Mouse (Mus musculus): ENCODE measurements at regions not wholly inside any gene's neighbourhood (a gene's known extent, or its start where the extent isn't known, plus 50 kb on each side); places are given as distances from the start of the nearest gene placed in this dataset.
A peak's percentile ranks its signal among the peaks of the same experiment; 100 is the strongest.

DNA sequence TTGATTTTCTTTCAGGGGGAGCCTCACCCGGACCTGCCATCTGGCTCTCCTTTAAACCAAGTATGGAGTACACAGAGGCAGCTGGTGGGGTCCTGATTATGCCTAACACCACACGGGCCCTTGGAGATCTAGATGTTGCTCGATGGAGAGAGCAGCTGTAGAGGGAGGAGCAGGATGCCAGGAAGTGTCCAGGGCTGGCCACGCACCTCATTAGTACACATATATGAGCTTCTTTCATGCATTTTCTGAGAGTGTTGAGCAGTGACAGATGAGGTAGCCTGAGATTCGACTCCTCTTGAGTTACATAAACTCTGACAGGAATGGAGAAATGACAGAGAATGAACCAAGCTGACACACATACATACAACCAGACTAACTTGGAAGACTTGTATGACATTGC is 136.1 kb downstream of the Spata18 start:
- no peak overlapping the region for H3K4me2 ChIP-seq (replicated peaks; ENCODE audit: low read depth, low read length)
- H3K36me3 ChIP-seq (ENCODE audit: insufficient read depth, low read length) = no peaks in the 10 kb centered on the region
- ATAC-seq (ENCODE audit: low FRiP score, low TSS enrichment) = no peak
- H3K9me3 ChIP-seq (ENCODE audit: low read length) = no peaks in the 10 kb centered on the region
- H3K4me1 ChIP-seq (ENCODE audit: insufficient read depth, low read length) = peaks cover 7% of the 10 kb centered on the region
- H3K4me3 ChIP-seq (ENCODE audit: low read length) = no peak overlapping the region
- no peaks in the 10 kb centered on the region for H3K27me3 ChIP-seq (ENCODE audit: insufficient read depth, low read length)
- 79% methylated on average over 5 of the region's 5 CpGs for WGBS
- H3K9ac ChIP-seq (replicated peaks; ENCODE audit: low read length) = no peak overlapping the region
- no peak overlapping the region for H3K27ac ChIP-seq (ENCODE audit: low read length)

DNA sequence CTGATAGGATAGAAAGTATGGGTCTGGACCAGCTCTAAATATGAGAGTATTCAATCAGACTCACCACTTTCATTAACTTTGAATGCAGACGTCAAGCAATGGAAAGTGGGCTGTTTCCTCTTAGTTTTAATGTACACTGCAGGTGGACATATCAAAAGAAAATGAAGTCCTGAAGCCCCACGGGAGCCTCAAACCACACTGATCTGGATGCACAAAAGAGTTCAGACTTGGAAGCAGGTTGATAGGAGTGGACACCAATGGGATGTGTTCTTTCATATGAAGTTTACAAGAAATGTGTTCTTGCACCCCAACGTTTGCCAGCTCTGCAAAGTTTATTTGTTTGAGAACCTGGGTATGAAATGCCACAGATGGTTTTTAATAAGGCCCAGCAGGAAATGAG is 141.0 kb downstream of the Spata18 start:
- Histone ChIP-seq H3K27me3 (ENCODE audit: insufficient read depth, low read length) (no peaks in the 10 kb centered on the region), H3K27ac (ENCODE audit: low read length) (no peak overlapping the region), H3K9ac (replicated peaks; ENCODE audit: low read length) (no peak overlapping the region), H3K4me3 (ENCODE audit: low read length) (no peak overlapping the region), H3K36me3 (ENCODE audit: insufficient read depth, low read length) (no peaks in the 10 kb centered on the region), H3K4me1 (ENCODE audit: insufficient read depth, low read length) (no peaks in the 10 kb centered on the region), H3K9me3 (ENCODE audit: low read length) (no peaks in the 10 kb centered on the region), H3K4me2 (replicated peaks; ENCODE audit: low read depth, low read length) (no peak overlapping the region)
- ATAC-seq (ENCODE audit: low FRiP score, low TSS enrichment) = no peak
- 80% methylated on average over 3 of the region's 3 CpGs for WGBS

DNA sequence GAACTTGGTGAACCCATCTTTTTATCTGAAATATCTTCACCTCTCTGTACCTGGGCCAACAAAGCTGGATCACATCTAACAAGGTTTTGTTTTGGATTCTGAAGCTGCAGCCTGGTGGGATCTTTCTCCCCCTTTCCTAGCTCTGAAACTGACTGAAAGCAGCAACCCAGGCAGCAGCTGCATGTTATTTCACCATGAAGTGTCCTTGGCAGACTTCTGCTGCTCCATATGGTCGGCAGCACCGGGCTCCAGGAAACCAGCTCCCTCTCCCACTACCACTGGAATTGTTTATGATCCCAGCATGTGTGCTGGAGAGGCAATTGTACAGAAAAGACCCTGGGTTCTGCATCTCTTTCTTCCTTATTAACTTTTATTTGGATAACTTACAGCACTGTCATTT is 145.0 kb downstream of the Spata18 start:
- no peak overlapping the region; the same call in 1 of the 2 replicates for H3K27ac ChIP-seq (ENCODE audit: low read length)
- no peak overlapping the region for H3K9ac ChIP-seq (replicated peaks; ENCODE audit: low read length)
- H3K4me1 ChIP-seq (ENCODE audit: insufficient read depth, low read length) = no peaks in the 10 kb centered on the region
- H3K4me2 ChIP-seq (replicated peaks; ENCODE audit: low read depth, low read length) = no peak overlapping the region
- H3K27me3 ChIP-seq (ENCODE audit: insufficient read depth, low read length) = no peaks in the 10 kb centered on the region
- H3K4me3 ChIP-seq (ENCODE audit: low read length) = no peak overlapping the region
- H3K36me3 ChIP-seq (ENCODE audit: insufficient read depth, low read length) = no peaks in the 10 kb centered on the region
- WGBS = 30% methylated on average over 2 of the region's 2 CpGs
- ATAC-seq (ENCODE audit: low FRiP score, low TSS enrichment) = no peak
- no peaks in the 10 kb centered on the region for H3K9me3 ChIP-seq (ENCODE audit: low read length)

DNA sequence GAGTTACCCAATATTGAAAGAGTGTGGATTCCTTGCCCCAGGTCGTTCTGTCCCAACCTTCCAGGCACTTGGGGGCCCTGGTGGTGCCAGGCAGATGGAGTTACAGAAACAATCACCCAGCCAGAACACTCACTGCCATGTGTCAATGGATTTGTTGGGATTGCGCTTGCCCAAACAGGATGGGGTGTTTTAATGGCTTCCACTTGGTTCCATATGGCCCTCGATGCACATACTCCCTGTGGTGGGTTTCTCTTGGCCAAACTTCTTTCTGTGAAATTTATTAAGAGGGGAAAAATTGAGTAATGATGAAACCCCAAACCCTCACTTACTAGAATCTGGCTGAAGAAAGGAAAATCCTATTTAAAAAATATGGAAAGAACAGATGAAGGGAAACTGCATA is 146.8 kb downstream of the Spata18 start:
- no peaks in the 10 kb centered on the region for H3K27me3 ChIP-seq (ENCODE audit: insufficient read depth, low read length)
- 80% methylated on average over 3 of the region's 3 CpGs for WGBS
- H3K36me3 ChIP-seq (ENCODE audit: insufficient read depth, low read length) = no peaks in the 10 kb centered on the region
- H3K27ac ChIP-seq (ENCODE audit: low read length) = no peak overlapping the region
- no peak overlapping the region for H3K4me2 ChIP-seq (replicated peaks; ENCODE audit: low read depth, low read length)
- no peak overlapping the region for H3K9ac ChIP-seq (replicated peaks; ENCODE audit: low read length)
- H3K4me3 ChIP-seq (ENCODE audit: low read length) = no peak overlapping the region
- no peaks in the 10 kb centered on the region for H3K4me1 ChIP-seq (ENCODE audit: insufficient read depth, low read length)
- ATAC-seq (ENCODE audit: low FRiP score, low TSS enrichment) = no peak
- no peaks in the 10 kb centered on the region for H3K9me3 ChIP-seq (ENCODE audit: low read length)

DNA sequence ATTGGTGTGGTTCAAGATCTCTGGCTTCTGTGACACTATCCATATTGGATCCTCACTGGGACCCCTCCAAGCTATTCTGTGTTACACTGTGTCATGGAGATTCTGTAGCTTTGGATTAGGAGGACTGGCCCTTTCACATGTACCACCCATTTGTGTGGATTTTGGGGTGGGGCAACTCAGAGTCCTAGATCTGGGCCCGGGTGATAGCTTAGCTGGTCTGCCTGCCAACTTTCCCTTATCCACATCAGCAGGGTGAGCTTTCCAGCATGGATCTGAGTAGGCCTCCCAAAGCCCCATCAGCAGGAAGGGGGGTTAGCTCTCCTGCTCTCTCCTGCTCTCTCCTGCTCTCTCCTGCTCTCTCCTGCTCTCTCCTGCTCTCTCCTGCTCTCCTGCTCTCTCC is 152.3 kb downstream of the Spata18 start:
- 100% methylated on average over 1 of the region's 1 CpGs for WGBS
- ATAC-seq (ENCODE audit: low FRiP score, low TSS enrichment) = no peak

DNA sequence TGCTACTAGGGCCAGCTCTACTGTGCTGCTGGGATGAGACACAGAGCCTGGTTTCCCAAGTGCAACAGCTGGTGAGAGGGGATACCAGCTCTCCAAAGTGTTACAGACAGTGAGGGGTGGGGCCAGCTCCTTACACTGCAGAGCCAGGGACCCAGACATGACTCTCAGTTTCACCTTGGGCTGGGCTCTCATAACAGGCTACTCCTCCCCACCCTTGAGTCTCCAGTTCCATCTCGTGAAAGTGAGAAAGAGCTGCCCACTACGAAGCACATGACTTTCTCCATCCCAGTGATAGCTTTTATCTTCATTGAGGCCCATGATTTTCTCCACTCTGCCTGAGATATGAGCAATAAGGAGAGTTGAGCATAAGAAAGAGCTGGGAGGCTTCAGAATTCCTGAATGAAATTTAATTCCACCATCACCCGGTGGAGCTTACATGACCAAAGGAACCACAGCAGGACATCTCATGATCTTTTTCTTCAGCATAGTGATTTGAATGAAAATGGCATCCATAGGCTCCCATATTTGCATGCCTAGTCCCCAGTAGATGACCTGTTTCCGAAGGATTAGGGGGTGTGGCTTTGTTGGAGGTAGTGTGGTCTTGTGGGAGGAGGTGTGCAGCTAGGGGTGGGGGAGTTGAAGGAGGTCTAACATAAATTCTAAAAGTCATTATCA is 153.5 kb downstream of the Spata18 start:
- Histone ChIP-seq H3K27ac (ENCODE audit: low read length) (no peak overlapping the region), H3K27me3 (ENCODE audit: insufficient read depth, low read length) (no peaks in the 10 kb centered on the region), H3K4me1 (ENCODE audit: insufficient read depth, low read length) (no peaks in the 10 kb centered on the region), H3K4me3 (ENCODE audit: low read length) (no peak overlapping the region), H3K36me3 (ENCODE audit: insufficient read depth, low read length) (no peaks in the 10 kb centered on the region), H3K4me2 (replicated peaks; ENCODE audit: low read depth, low read length) (no peak overlapping the region), H3K9ac (replicated peaks; ENCODE audit: low read length) (no peak overlapping the region), H3K9me3 (ENCODE audit: low read length) (no peaks in the 10 kb centered on the region; the same call in none of the 2 replicates)
- ATAC-seq (ENCODE audit: low FRiP score, low TSS enrichment) = no peak
- WGBS = 62% methylated on average over 4 of the region's 4 CpGs

More for the DNA sequence above, 152.3 kb downstream of the Spata18 start:
- Histone ChIP-seq H3K27me3 (ENCODE audit: insufficient read depth, low read length) (no peaks in the 10 kb centered on the region), H3K9me3 (ENCODE audit: low read length) (no peaks in the 10 kb centered on the region), H3K4me2 (replicated peaks; ENCODE audit: low read depth, low read length) (no peak overlapping the region), H3K27ac (ENCODE audit: low read length) (no peak overlapping the region), H3K9ac (replicated peaks; ENCODE audit: low read length) (no peak overlapping the region), H3K4me3 (ENCODE audit: low read length) (no peak overlapping the region), H3K4me1 (ENCODE audit: insufficient read depth, low read length) (no peaks in the 10 kb centered on the region), H3K36me3 (ENCODE audit: insufficient read depth, low read length) (no peaks in the 10 kb centered on the region)

DNA sequence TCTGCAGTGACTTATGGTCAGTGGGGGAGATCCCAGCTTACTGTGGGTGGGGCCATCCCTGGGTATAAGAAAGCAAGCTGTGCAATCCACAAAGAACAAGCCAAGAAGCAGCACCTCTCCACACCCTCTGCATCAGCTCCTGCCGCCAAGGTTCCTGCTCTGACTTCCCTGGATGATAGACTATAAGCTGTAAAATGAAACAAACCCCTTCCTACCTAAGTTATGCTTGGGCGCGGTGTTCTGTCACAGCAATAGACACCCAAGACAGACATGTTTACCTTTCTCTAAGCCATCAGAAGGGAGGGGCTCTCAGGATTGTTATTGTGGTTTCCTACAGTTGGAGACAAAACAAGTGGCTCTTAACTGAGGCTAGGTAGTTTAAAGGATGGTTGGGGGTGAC is 159.5 kb downstream of the Spata18 start:
- Histone ChIP-seq H3K4me3 (ENCODE audit: low read length) (no peak overlapping the region), H3K27me3 (ENCODE audit: insufficient read depth, low read length) (no peaks in the 10 kb centered on the region), H3K9me3 (ENCODE audit: low read length) (no peaks in the 10 kb centered on the region; the same call in none of the 2 replicates), H3K4me2 (replicated peaks; ENCODE audit: low read depth, low read length) (no peak overlapping the region), H3K9ac (replicated peaks; ENCODE audit: low read length) (no peak overlapping the region), H3K36me3 (ENCODE audit: insufficient read depth, low read length) (no peaks in the 10 kb centered on the region), H3K4me1 (ENCODE audit: insufficient read depth, low read length) (no peaks in the 10 kb centered on the region), H3K27ac (ENCODE audit: low read length) (peak overlapping the region; percentile 31; the same call in 1 of the 2 replicates)
- WGBS = 27% methylated on average over 3 of the region's 3 CpGs
- peak; percentile 74 for ATAC-seq (ENCODE audit: low FRiP score, low TSS enrichment)

DNA sequence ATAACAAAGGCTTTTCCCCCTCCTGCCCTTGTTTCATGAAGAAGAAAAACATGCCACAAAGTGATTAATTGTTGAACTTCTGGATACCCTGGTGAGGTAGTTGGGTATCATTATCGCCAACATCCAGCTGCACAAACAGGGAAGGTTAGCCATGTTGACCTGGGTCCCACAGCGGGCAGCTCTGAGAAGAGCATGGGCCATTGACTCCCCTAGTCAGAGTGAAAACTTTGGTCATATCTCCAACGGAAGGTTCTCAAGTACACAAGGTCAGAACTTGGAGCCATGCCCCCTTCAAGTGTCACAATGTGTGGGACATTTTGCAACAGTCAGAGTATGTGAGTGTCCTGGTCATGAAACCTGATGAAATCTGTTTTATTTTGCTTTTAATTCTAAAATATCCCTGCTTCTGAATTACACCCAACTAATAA is 159.9 kb downstream of the Spata18 start:
- H3K4me1 ChIP-seq (ENCODE audit: insufficient read depth, low read length) = no peaks in the 10 kb centered on the region
- no peak overlapping the region for H3K9ac ChIP-seq (replicated peaks; ENCODE audit: low read length)
- no peaks in the 10 kb centered on the region; the same call in none of the 2 replicates for H3K9me3 ChIP-seq (ENCODE audit: low read length)
- no peaks in the 10 kb centered on the region for H3K36me3 ChIP-seq (ENCODE audit: insufficient read depth, low read length)
- H3K4me3 ChIP-seq (ENCODE audit: low read length) = no peak overlapping the region
- H3K4me2 ChIP-seq (replicated peaks; ENCODE audit: low read depth, low read length) = no peak overlapping the region
- peak; percentile 90 for ATAC-seq (ENCODE audit: low FRiP score, low TSS enrichment)
- 17% methylated on average over 3 of the region's 3 CpGs for WGBS
- H3K27ac ChIP-seq (ENCODE audit: low read length) = peak overlapping the region; percentile 31; the same call in 1 of the 2 replicates
- no peaks in the 10 kb centered on the region for H3K27me3 ChIP-seq (ENCODE audit: insufficient read depth, low read length)

DNA sequence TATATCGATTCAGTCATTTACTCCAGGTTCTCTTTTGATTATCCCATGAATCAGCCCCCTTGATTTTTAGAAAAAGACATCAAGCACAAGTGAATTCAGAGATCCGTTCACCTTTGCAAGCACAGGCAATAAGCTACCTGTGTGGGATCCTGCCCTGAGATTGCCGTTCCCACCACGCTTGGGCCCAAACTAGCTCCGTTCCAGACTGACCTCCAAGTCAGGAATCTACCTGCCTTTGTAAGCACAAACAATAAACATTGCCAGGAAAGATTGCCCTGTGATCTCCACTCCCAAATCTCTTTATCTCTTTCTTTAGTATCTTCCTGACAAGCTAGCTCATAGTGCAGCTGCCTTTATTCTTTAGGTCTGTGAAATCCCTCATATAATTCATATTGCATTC is 164.6 kb downstream of the Spata18 start:
- Histone ChIP-seq H3K9me3 (ENCODE audit: low read length) (no peaks in the 10 kb centered on the region; the same call in 1 of the 2 replicates), H3K27ac (ENCODE audit: low read length) (no peak overlapping the region), H3K4me3 (ENCODE audit: low read length) (no peak overlapping the region), H3K36me3 (ENCODE audit: insufficient read depth, low read length) (no peaks in the 10 kb centered on the region), H3K4me2 (replicated peaks; ENCODE audit: low read depth, low read length) (no peak overlapping the region), H3K9ac (replicated peaks; ENCODE audit: low read length) (no peak overlapping the region), H3K27me3 (ENCODE audit: insufficient read depth, low read length) (no peaks in the 10 kb centered on the region), H3K4me1 (ENCODE audit: insufficient read depth, low read length) (no peaks in the 10 kb centered on the region)
- 95% methylated on average over 5 of the region's 5 CpGs for WGBS
- no peak for ATAC-seq (ENCODE audit: low FRiP score, low TSS enrichment)

DNA sequence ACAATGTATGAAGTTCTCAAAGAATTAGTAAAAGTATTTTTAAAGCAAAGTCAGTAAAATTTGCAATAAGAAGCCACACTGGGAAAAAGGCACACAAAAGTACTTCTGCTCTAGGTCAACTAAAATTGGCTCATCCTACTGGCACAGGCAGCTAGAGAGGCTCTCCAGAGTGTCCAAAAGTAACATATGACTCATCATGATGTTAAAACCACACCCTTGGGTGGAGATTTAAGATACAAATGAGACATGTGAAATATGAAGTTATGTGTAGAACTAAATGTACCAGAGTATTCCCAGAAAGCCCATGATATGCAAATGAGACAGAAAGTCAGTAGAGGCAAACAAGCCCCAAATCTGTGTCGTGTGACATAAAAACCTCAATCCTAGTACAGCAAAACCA is 166.0 kb downstream of the Spata18 start:
- Histone ChIP-seq H3K27ac (ENCODE audit: low read length) (no peak overlapping the region), H3K4me1 (ENCODE audit: insufficient read depth, low read length) (peaks cover under 1% of the 10 kb centered on the region; the same call in 1 of the 2 replicates), H3K4me2 (replicated peaks; ENCODE audit: low read depth, low read length) (no peak overlapping the region), H3K4me3 (ENCODE audit: low read length) (no peak overlapping the region), H3K27me3 (ENCODE audit: insufficient read depth, low read length) (no peaks in the 10 kb centered on the region), H3K9ac (replicated peaks; ENCODE audit: low read length) (no peak overlapping the region), H3K36me3 (ENCODE audit: insufficient read depth, low read length) (no peaks in the 10 kb centered on the region), H3K9me3 (ENCODE audit: low read length) (no peaks in the 10 kb centered on the region; the same call in 1 of the 2 replicates)
- WGBS = 88% methylated on average over 1 of the region's 1 CpGs
- ATAC-seq (ENCODE audit: low FRiP score, low TSS enrichment) = no peak
